Mouse (Mus musculus) lung, adult 2 months (tissue): ENCODE results near the gene Mrpl9. TPM values are rescaled to one million over a fixed set of nuclear protein-coding genes. Genes with fewer than 3 reads are reported as not detected.
A peak's percentile ranks its signal among the peaks of the same experiment; 100 is the strongest.

Source experiments
- DNase-seq: peaks from one replicate; pipeline ENCODE4 v3.0.0; 2022
- H3K4me1 ChIP-seq: fragments of 200-500 bp; 2 replicates; pipeline ENCODE4 v1.6.1; 2011; ENCODE audit warnings: low read length; ENCODE audit not compliant: control insufficient read depth, insufficient read depth
- H3K4me3 ChIP-seq: fragments of 200-500 bp; replicated peaks from 2 replicates; pipeline ENCODE3; 2011; ENCODE audit warnings: low read depth, mild to moderate bottlenecking, control low read depth, low read length; ENCODE audit errors: extremely low read depth
- CTCF ChIP-seq: fragments of 200-500 bp; IDR thresholded peaks from 2 replicates; pipeline ENCODE4 v1.5.1; 2011; ENCODE audit warnings: mild to moderate bottlenecking, low read length, control low read depth; ENCODE audit not compliant: insufficient read depth
- POLR2A ChIP-seq: fragments of 200-500 bp; IDR thresholded peaks from 2 replicates; pipeline ENCODE4 v1.6.1; 2011; ENCODE audit warnings: low read depth, mild to moderate bottlenecking, control low read depth, low read length, borderline replicate concordance; ENCODE audit errors: extremely low read depth
- WGBS: fragments of 180-500 bp; shearing (Covaris S2); methylation state at CpG from one replicate; pipeline ENCODE4 v1.1.7; 2018; 5-methylcytosine and 5-hydroxymethylcytosine counted together
- polyA plus RNA-seq: library from polyadenylated mRNA; depleted of rRNA; stranded (reverse); fragments of >200 nt; gene quantifications from 2 replicates; pipeline ENCODE4 v1.2.3, GENCODE M21; 2012

Gene Mrpl9
- polyA plus RNA-seq, 1 experiment, result 22.6 TPM

DNA sequence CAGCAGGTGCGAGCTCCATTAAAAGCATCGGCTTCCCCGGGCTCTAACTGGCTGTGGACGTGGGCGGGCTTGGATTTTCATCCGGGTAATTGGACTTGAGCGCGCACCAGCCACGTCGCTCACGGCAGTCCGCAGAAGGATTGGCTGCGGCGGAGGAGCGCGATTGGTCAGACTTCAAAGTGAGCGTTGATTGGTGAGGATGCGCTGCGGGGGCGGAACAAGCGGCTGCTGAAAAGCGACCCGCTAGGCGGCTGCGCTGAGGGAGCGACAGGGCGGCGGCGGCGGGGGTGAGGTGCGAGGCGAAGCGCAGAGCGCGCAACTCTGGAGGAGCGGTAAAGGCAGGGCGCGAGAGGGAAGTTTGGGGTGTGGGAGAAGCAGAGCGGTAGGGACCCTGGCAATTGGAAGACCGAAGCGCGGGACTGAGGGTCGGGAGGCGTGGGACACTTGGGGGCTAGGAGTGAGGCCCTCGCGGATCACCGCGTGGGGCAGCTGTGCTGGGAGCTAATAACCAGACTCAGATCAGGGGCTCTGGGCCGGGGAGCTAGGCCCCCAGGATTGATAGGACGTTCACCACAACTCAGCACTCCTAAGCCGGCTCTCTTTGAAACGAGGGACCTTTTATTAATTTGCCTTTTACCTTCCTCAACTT, 30.0 kb upstream of the Mrpl9 start, which contains the start of gene Tdrkh:
Gene Tdrkh, plus strand, starts transcription at position 243 of the 649 bp plus-strand sequence.
- H3K4me3 ChIP-seq, result peak within 1 kb of the TSS; percentile 74
- H3K4me1 ChIP-seq, result no peaks in the 10 kb centered on the region
- TF ChIP-seq CTCF, result no peak
- TF ChIP-seq POLR2A, result peak; percentile 32; the same call in 1 of the 2 replicates
- DNase-seq, result peak; percentile 85
- 10% methylated on average over 52 of the region's 52 CpGs for WGBS

DNA sequence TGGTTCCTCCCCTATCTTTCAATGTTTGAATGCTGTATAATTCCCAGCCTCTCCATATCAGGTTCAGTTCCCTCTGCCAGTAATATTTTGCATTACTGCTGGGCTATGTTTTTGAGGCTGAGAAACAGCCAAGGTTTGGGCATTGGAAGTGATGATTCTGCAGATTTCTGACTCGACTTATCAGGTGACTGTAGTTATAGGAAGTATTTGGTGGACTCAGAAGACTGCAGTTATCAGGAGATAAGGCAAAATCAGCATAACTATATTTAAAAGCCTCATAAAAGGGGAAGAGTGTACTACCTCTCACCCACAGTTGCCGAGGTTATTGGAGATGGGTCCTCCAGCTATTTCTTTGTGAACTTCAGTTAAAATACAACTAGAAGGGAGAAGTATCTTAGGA, 12.1 kb upstream of the Mrpl9 start:
- WGBS, result 53% methylated on average over 2 of the region's 2 CpGs
- no peak for DNase-seq
- no peak for TF ChIP-seq POLR2A
- TF ChIP-seq CTCF, result no peak
- H3K4me1 ChIP-seq, result no peaks in the 10 kb centered on the region
- no peak overlapping the region for H3K4me3 ChIP-seq

DNA sequence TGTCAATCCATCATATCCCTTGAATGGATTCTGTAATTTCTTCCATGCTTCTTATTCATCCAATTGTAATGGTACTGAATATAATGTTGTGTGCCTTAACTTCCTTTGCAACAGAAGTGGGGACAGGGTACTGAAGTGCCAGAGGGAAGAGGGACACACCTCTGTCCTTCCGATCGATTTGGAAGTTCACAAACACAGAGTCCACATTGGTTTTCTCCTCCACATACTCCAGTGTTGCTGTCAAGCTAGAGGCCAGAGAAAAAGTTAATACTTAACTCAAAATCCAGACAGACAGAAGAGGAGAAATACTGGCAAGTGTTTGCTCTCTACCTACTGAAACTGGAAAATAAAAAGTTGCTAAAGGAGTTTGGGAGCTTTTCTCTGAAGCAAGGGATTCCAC, 8.8 kb upstream of the Mrpl9 start:
- WGBS, result 69% methylated on average over 2 of the region's 2 CpGs
- DNase-seq, result no peak

GRCm38 (mm10) chr3:94436420-94436819, 6.7 kb upstream of the Mrpl9 start:
- TF ChIP-seq CTCF (no peak), POLR2A (no peak)
- no peak for DNase-seq
- Histone ChIP-seq H3K4me1 (no peaks in the 10 kb centered on the region), H3K4me3 (no peak overlapping the region)
- WGBS, result 86% methylated on average over 9 of the region's 9 CpGs

More for the DNA sequence above, 8.8 kb upstream of the Mrpl9 start:
- TF ChIP-seq CTCF, result no peak
- no peak for TF ChIP-seq POLR2A
- H3K4me1 ChIP-seq, result no peaks in the 10 kb centered on the region
- no peak overlapping the region for H3K4me3 ChIP-seq

GRCm38 (mm10) chr3:94441182-94441581, 1.9 kb upstream of the Mrpl9 start:
- WGBS, result 37% methylated on average over 3 of the region's 3 CpGs
- no peaks in the 10 kb centered on the region for H3K4me1 ChIP-seq
- TF ChIP-seq CTCF, result 0 out of 2 replicates have a peak, but pooled peaks have one; percentile 6
- no peak for TF ChIP-seq POLR2A
- DNase-seq, result no peak
- no peak overlapping the region for H3K4me3 ChIP-seq

- Histone ChIP-seq H3K4me3 (peak within 1 kb of the TSS; percentile 97), H3K4me1 (no peaks in the 10 kb centered on the region)
- no peak for DNase-seq
- WGBS, result 1% methylated on average over 24 of the region's 24 CpGs
- TF ChIP-seq CTCF, result no peak
Measured at GRCm38 (mm10) chr3:94443597-94443964, 463 bp downstream of the Mrpl9 start, which contains the start of gene Oaz3. TSS of gene Oaz3 (minus strand) at chr3:94443915.

- WGBS, result 92% methylated on average over 2 of the region's 2 CpGs
- DNase-seq, result no peak
- TF ChIP-seq CTCF, result no peak
- TF ChIP-seq POLR2A, result no peak
- no peak overlapping the region for H3K4me3 ChIP-seq
- no peaks in the 10 kb centered on the region for H3K4me1 ChIP-seq
Measured at GRCm38 (mm10) chr3:94449377-94449776, 6.3 kb downstream of the Mrpl9 start.

DNA sequence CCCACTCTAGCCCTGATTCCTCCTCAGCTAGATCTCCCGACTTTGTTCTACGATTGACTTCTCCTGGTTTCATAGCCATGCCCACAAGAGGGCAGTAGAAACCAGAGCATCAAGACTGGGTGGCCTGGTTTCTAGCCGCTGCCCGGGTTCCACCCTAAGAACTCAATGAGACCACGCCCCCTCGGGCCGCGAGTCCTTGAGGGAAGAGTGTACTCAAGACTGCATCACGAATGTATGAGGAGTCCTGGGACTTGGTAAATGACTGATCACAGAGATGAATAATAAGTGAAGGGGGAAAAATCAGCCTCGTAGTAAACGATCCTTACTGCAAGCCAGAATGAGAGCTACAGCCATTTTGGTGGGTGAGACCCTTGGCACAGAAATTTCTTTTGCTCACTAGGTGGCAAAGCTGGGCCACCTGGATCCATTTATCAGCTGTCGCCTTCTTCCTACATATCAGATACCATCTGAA, 13.4 kb downstream of the Mrpl9 start:
- WGBS, result 3% methylated on average over 12 of the region's 12 CpGs
- TF ChIP-seq POLR2A (no peak), CTCF (peak; percentile 62)
- DNase-seq, result peak; percentile 68
- H3K4me3 ChIP-seq, result no peak overlapping the region
- H3K4me1 ChIP-seq, result no peaks in the 10 kb centered on the region

GRCm38 (mm10) chr3:94457055-94457454, 13.9 kb downstream of the Mrpl9 start:
- TF ChIP-seq CTCF (no peak), POLR2A (no peak)
- H3K4me1 ChIP-seq, result no peaks in the 10 kb centered on the region
- no peak overlapping the region for H3K4me3 ChIP-seq
- WGBS, result 77% methylated on average over 3 of the region's 3 CpGs
- DNase-seq, result no peak

DNA sequence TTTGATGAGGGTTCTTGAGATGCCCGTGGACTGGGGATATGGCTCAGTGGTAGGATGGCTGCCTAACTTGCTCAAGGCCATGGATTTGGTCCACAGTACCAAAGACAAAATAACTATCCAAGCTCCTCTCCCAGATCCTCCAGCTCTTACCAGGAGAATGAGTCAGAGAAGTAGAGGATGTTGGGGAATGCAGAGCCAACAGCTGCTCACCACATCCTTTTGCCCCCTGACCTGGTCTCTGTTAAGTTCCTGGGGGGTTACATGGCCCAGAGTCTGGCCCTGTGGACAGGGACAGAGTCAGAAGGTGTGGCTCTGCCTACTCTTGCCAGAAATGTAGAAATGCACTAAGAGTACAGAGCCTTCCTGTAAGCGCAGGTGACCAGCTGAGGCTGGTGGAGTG, 16.7 kb downstream of the Mrpl9 start:
- no peaks in the 10 kb centered on the region for H3K4me1 ChIP-seq
- TF ChIP-seq CTCF (no peak), POLR2A (no peak)
- 84% methylated on average over 2 of the region's 2 CpGs for WGBS
- no peak for DNase-seq
- no peak overlapping the region for H3K4me3 ChIP-seq
